Mouse (Mus musculus): ENCODE data around the gene Spocd1.
A peak's percentile ranks its signal among the peaks of the same experiment; 100 is the strongest.

Spocd1 gene

DNA sequence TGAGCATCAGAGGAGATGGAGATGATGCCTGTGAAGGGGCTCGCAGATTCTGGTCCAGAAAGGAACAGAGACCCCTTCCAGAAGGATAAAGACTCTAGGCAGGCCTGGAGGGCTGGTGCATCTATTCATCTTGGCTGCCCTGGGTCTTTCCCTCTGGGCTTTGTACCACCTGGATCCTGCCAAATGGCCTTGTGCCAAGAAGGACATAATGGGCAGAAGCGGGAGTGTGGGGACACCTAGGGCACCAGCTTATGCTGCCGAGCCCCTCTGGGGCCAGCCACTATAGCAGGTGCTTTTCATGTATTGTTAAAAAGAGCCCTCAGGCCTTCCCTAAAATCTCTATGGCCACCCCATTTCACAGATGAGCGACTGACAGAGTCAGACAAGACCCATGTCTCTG is 49.2 kb downstream of the Spocd1 start:
- DNase-seq = peak; percentile 81 to 83

- no peak for DNase-seq
Observed at GRCm38 (mm10) chr4:129978930-129979329, 49.9 kb downstream of the Spocd1 start.

DNA sequence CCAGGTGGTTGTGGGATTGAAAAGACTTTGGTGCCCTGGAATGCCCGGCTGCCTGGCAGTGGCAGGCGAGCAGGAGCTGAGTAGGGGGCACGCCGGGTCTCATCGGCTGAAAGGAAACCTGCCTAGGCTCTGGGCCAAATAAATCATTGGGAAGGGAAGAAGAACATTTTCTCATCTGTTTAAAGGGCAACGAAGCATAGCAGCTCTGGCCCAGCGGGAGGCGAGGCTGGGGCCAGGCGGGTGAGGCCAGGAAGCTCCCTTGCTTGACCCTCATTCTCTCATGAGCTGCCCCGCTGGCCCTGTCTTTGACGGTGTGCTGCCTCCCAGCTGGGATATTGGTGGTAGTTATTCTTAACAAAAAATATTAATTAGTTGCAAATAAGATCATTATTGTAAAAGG is 52.6 kb downstream of the Spocd1 start:
- DNase-seq = peak in 1 of 2 experiments; percentile 62

- peak in 1 of 2 experiments; percentile 36 for DNase-seq
Observed at GRCm38 (mm10) chr4:129983046-129983445, 54.0 kb downstream of the Spocd1 start.

- peak; percentile 91 to 96 for DNase-seq
Observed at GRCm38 (mm10) chr4:129983764-129984420, 54.8 kb downstream of the Spocd1 start.

DNA sequence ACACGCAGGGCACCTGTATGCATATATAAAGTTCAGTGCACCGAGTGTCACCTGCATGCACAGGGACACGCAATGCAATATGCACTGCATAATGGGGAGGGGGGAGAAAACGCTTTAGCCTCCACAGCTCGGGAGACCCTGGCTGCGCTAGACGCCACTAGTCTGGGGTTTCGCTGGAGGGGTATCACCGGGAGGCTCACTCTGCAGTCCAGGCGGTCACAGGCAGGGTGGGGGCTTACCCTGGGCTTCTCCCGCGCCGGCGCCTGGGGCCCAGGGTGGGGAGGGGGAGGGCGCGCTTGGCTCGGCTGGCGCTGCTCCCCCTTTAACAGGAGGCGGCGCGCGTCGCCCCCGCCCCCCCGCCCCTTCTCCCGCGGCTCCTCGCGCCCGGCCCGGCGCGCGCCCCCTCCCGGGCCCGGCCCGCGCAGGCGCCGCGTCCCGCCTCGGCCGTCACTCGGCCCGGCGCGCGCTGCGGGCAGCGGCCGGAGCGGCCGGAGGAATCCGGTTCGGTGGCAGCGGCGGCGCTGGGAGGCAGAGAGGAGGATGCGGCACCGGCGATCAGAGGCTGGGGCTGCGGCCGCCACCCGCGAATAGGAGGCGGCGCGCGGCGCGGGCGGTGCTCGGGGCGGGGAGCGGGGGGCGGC is 55.5 kb downstream of the Spocd1 start, which contains the start of gene Adgrb2:
Adgrb2 (plus strand) TSS at position 450 of the 641 bp plus-strand sequence.
- peak; percentile 68 to 76 for DNase-seq

- DNase-seq = no peak
Observed at GRCm38 (mm10) chr4:129985161-129985670, 56.2 kb downstream of the Spocd1 start.

DNA sequence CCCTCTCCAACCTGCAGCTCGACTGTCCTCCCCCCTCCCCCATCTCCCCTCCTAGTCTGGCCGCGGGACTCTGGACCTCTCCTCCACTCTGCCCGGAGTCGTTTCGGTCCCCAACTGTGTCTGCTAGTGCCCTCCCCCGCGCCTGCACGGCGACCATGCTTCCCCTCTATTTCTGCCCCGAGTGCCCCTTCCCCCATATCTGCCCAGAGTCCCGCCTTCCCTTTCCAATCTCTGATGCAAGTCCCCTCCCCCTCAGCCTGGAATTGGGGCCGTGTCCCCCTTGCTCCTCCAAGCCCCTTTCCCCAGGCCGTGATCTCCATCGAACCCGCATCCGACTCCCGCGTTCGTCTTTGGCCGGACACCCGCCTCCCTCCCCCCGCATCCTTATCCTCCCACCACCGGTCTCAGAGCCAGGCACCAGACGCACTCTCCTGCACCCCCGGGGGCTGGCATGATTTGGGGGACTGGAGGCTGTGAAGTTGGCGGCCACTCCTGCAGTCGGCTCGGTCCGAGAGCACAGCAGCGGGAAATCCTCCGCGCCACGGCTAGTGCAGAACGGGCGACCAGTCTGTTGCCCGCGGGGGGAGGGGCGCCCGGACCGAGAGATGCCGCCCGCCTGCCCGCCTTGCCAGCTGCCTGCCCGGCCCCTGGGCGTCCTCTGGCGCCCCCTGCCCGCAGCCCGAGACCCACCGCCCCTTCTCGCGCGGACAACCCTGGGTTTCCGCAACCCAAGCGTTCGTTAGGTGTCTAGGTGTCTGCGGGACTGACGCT is 56.8 kb downstream of the Spocd1 start:
- DNase-seq = peak; percentile 98 to 99

- DNase-seq = peak; percentile 57 to 66
Observed at GRCm38 (mm10) chr4:129987825-129988504, 58.9 kb downstream of the Spocd1 start.

DNA sequence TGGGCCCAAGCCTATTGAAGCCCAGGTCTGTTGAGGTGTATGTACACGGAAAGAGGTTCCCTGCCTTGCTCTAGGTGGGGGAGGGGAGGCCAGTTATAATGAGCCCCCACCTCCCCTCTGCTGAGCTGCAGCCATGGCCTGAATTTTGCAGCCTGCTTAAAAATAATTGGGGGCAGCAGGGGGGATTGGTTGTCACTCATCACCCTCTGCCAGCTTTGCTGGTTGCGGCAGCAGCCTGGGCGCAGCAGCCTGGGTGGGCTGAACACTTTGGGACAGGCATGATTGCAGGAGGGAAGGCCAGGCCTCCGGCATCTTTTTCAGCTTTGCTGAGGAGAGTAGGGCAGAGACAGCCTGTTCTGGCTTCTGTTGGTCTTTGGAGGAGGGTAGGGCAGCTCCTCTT is 60.9 kb downstream of the Spocd1 start:
- peak; percentile 49 to 60 for DNase-seq

DNA sequence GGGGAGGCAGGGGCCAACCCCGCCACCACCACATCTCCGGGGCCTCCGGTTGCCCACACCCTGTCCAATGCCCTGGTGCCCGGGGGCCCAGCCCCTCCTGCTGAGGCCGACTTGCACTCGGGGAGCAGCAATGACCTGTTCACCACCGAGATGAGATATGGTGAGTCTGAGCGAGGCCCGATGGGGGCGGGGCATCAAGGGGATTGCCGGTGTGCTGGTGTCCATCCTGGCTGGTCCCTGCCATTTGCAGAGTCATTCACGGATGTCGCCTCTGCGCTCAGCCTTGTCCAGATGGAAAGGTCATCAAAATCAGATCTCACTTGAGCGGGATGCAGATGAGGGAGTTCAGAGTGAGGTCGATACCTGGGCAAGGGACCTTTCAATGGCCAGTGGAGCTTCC is 63.7 kb downstream of the Spocd1 start:
- DNase-seq = peak in 1 of 2 experiments; percentile 52

- peak; percentile 88 to 89 for DNase-seq
Observed at GRCm38 (mm10) chr4:129993213-129993612, 64.2 kb downstream of the Spocd1 start.

DNA sequence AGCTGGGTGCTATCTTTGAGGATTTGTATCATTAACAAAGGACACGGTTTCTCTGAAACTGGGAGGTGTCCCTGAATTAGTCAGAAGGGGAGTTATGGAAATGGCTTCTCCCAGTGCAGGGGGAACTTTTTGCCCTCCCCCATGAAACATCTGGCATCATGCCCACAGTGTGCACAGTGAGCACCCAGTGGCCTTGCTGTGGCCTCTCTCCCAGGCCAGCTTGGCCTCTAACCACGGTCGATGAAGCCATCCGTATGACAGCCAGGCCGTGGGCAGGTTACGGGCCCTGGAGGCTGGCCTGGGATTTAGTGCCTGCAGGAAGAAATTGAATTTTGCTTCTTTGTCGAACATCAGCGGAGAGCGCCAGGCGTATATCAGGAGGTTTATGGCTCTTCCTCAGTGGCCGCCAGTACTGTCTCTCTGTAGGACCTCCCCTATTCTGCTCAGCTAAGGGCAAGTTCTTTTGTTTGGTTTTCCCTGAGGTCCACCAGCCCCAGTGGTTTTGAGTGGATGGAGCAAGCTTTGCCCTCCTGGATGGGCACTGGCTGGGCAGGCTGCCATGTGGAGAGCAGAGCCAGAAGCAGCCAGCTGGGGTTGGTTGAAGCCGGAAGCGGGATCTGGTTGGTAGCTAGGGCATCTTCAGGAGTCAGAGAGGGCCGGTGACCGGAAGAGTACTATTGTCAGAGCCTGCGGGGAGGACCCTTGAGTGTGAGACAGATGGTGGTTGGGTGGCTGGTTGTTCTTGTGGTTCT is 65.1 kb downstream of the Spocd1 start:
- DNase-seq = peak; percentile 89 to 92

DNA sequence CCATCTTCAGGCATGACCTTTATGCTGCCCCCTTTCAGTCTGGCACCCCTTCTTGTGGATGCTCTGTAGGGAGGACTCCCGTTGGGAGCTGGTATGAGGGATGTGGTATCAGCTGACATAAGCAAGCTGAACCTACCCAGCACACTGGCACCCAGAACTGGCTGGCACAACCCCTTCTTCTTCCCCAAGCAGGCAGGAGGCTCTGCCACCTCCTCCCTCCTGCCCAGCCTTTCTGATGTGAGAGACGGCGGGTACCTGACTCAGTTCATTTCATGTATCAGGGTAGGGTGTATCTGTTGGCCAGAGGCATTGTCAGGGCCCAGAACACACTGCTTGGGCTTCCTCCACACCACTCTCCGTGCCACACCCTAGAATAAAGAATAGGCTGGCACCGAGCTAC is 65.7 kb downstream of the Spocd1 start:
- DNase-seq = no peak

GRCm38 (mm10) chr4:129995255-129995654 is 66.2 kb downstream of the Spocd1 start:
- no peak for DNase-seq

- DNase-seq = peak in 1 of 2 experiments; percentile 46
Observed at GRCm38 (mm10) chr4:129996015-129996414, 67.0 kb downstream of the Spocd1 start.

GRCm38 (mm10) chr4:129998124-129998523 is 69.1 kb downstream of the Spocd1 start:
- peak in 1 of 2 experiments; percentile 31 for DNase-seq

- no peak for DNase-seq
Observed at GRCm38 (mm10) chr4:130001710-130002109, 72.7 kb downstream of the Spocd1 start.

DNA sequence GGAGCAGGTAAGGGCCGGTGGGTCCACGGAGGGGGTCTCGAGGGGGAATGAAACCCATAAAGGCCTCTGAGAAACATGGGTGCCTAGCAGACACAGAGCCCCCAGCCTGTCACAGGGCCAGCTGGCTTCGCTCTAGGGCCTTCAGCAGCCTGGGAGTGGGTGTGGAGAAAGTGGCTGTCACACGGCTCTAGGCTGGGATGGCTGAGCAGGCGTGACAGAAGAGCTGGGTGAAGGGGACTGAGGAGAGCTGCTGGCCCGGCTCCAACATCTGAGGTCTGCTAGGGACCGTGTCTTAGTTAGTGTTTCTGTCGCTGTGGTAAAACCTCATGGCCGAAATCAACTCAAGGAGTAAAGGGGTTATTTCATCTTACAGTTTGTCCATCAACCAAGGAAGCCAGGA is 73.1 kb downstream of the Spocd1 start:
- DNase-seq = peak; percentile 71 to 75

DNA sequence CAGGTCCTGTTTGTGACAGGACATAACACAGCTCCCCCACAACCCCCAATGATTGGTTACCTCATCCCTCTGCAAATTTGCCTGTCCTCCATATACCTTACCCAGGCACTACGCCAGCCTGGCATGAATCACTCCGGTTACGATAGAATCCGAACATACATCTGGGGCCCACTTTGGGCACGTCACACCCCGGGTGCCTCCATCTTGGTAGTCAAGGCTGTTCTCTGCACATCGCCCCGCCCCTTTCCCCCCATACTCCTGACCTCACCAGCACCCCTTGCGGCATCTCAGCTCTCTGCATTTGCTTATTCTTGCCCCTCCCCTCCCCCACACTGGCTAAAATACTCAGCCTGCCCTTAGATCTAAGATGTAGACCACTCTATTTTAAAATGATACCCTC is 76.5 kb downstream of the Spocd1 start:
- peak; percentile 68 to 79 for DNase-seq

- peak in 1 of 2 experiments; percentile 26 for DNase-seq
Observed at GRCm38 (mm10) chr4:130006533-130006932, 77.5 kb downstream of the Spocd1 start.
